Mouse (Mus musculus): ENCODE data around the gene Gm49416. TPM values are rescaled to one million over a fixed set of nuclear protein-coding genes. Genes with fewer than 3 reads are reported as not detected.

Gene Gm49416
- total RNA-seq (2023): 1 to 10 TPM in 1 of 2 experiments, not detected in 1; 6.1 TPM

GRCm38 (mm10) chr19:8888511-8889385, at the start of gene Gm49416, which contains the start of gene 1810009A15Rik:
Gene Gm49416, plus strand, starts transcription at chr19:8888926.
Gene 1810009A15Rik, plus strand, starts transcription at chr19:8888853.

GRCm38 (mm10) chr19:8839103-8839907, 49.4 kb upstream of the Gm49416 start, which contains the start of gene Gng3:
Gene Gng3, minus strand, starts transcription at chr19:8839194.

GRCm38 (mm10) chr19:8850402-8850901, 38.3 kb upstream of the Gm49416 start, which contains the start of gene Lrrn4cl:
Gene Lrrn4cl, plus strand, starts transcription at chr19:8850768.

GRCm38 (mm10) chr19:8871267-8872186, 17.2 kb upstream of the Gm49416 start, which contains the start of gene Ubxn1:
Gene Ubxn1, plus strand, starts transcription at chr19:8871496.

GRCm38 (mm10) chr19:8880311-8881033, 8.3 kb upstream of the Gm49416 start, which contains the start of gene Uqcc3:
Gene Uqcc3, minus strand, starts transcription at chr19:8880923.

GRCm38 (mm10) chr19:8883616-8884015, 5.1 kb upstream of the Gm49416 start, which contains the start of the genes Lbhd1 and Gm49403:
Gene Lbhd1, plus strand, starts transcription at chr19:8883732.
Gene Gm49403, plus strand, starts transcription at chr19:8883930.

GRCm38 (mm10) chr19:8892829-8893766, 4.4 kb downstream of the Gm49416 start, which contains the start of gene Ints5:
Gene Ints5, plus strand, starts transcription at chr19:8893005.

GRCm38 (mm10) chr19:8897865-8898495, 9.3 kb downstream of the Gm49416 start, which contains the start of gene Ganab:
Gene Ganab, plus strand, starts transcription at chr19:8898071.

GRCm38 (mm10) chr19:8920073-8920736, 31.5 kb downstream of the Gm49416 start, which contains the start of gene B3gat3:
Gene B3gat3, plus strand, starts transcription at chr19:8920374.

GRCm38 (mm10) chr19:8929224-8930088, 40.7 kb downstream of the Gm49416 start, which contains the start of the genes Rom1 and Eml3:
Gene Rom1, minus strand, starts transcription at chr19:8929356.
Gene Eml3, plus strand, starts transcription at chr19:8929552.

GRCm38 (mm10) chr19:8941515-8942217, 52.9 kb downstream of the Gm49416 start, which contains the start of gene Mta2:
Gene Mta2, plus strand, starts transcription at chr19:8941875.

Other genes with a start within 250 kb of the Gm49416 start
- not detected for gene Chrm1, start 225.1 kb upstream of the Gm49416 start, total RNA-seq (2023)
- gene Slc3a2, start 165.6 kb upstream of the Gm49416 start, total RNA-seq (2023): 100 to 1,000 TPM; 198 to 224 TPM
- gene Wdr74, start 153.1 kb upstream of the Gm49416 start, total RNA-seq (2023): 10 to 100 TPM; 41.0 to 42.9 TPM
- gene 1700092M07Rik, start 148.2 kb upstream of the Gm49416 start, total RNA-seq (2023): 1 to 10 TPM in 1 of 2 experiments, not detected in 1; 1.8 TPM
- 100 to 1,000 TPM; 158 to 163 TPM for gene Stx5a, start 147.5 kb upstream of the Gm49416 start, total RNA-seq (2023)
- gene Nxf1, start 131.9 kb upstream of the Gm49416 start, total RNA-seq (2023): 100 to 1,000 TPM; 220 to 231 TPM
- gene Tmem223, start 117.9 kb upstream of the Gm49416 start, total RNA-seq (2023): 10 to 100 TPM; 30.2 to 33.8 TPM
- 100 to 1,000 TPM; 114 to 120 TPM for gene Tmem179b, start 114.5 kb upstream of the Gm49416 start, total RNA-seq (2023)
- 10 to 100 TPM; 11.3 to 13.8 TPM for gene Taf6l, start 102.5 kb upstream of the Gm49416 start, total RNA-seq (2023)
- 10 to 100 TPM; 57.5 to 68.0 TPM for gene Polr2g, start 90.3 kb upstream of the Gm49416 start, total RNA-seq (2023)
- 1 to 10 TPM; 2.1 to 3.1 TPM for gene Zbtb3, start 86.4 kb upstream of the Gm49416 start, total RNA-seq (2023)
- gene Ttc9c, start 69.6 kb upstream of the Gm49416 start, total RNA-seq (2023): 10 to 100 TPM; 31.1 to 35.2 TPM
- 100 to 1,000 TPM; 107 to 124 TPM for gene Hnrnpul2, start 68.9 kb upstream of the Gm49416 start, total RNA-seq (2023)
- gene AC129217.1, start 59.2 kb upstream of the Gm49416 start, total RNA-seq (2023): 10 to 100 TPM; 21.6 to 27.8 TPM
- gene Bscl2, start 51.5 kb upstream of the Gm49416 start, total RNA-seq (2023): 100 to 1,000 TPM in 1 of 2 experiments, 10 to 100 TPM in 1; 97.1 to 109 TPM
- gene Gng3, start 49.7 kb upstream of the Gm49416 start, total RNA-seq (2023): not detected
- under 1 TPM; 0.27 to 0.55 TPM for gene Lrrn4cl, start 38.2 kb upstream of the Gm49416 start, total RNA-seq (2023)
- gene Ubxn1, start 17.4 kb upstream of the Gm49416 start, total RNA-seq (2023): 100 to 1,000 TPM; 107 to 138 TPM
- 10 to 100 TPM; 19.3 to 24.4 TPM for gene Uqcc3, start 8.0 kb upstream of the Gm49416 start, total RNA-seq (2023)
- 10 to 100 TPM; 11.6 to 16.5 TPM for gene Lbhd1, start 5.2 kb upstream of the Gm49416 start, total RNA-seq (2023)
- gene Gm49403, start 5.0 kb upstream of the Gm49416 start, total RNA-seq (2023): not detected
- gene 1810009A15Rik, start 73 bp upstream of the Gm49416 start, total RNA-seq (2023): 10 to 100 TPM; 32.3 to 36.4 TPM
- gene Ints5, start 4.1 kb downstream of the Gm49416 start, total RNA-seq (2023): 10 to 100 TPM; 13.1 to 16.0 TPM
- gene Ganab, start 9.1 kb downstream of the Gm49416 start, total RNA-seq (2023): 100 to 1,000 TPM; 114 to 122 TPM
- 10 to 100 TPM; 48.9 to 52.6 TPM for gene B3gat3, start 31.4 kb downstream of the Gm49416 start, total RNA-seq (2023)
- 1 to 10 TPM; 2.6 to 3.1 TPM for gene Rom1, start 40.4 kb downstream of the Gm49416 start, total RNA-seq (2023)
- gene Eml3, start 40.6 kb downstream of the Gm49416 start, total RNA-seq (2023): 10 to 100 TPM; 62.0 to 62.9 TPM
- 100 to 1,000 TPM; 112 to 114 TPM for gene Mta2, start 52.9 kb downstream of the Gm49416 start, total RNA-seq (2023)
- 10 to 100 TPM; 15.6 to 15.7 TPM for gene Tut1, start 64.9 kb downstream of the Gm49416 start, total RNA-seq (2023)
- gene Eef1g, start 78.1 kb downstream of the Gm49416 start, total RNA-seq (2023): 100 to 1,000 TPM; 194 to 241 TPM
- gene Ahnak, start 100.4 kb downstream of the Gm49416 start, total RNA-seq (2023): 1,000 to 10,000 TPM; 1,396 to 1,409 TPM
- gene Scgb1a1, start 199.0 kb downstream of the Gm49416 start, total RNA-seq (2023): not detected
- 10 to 100 TPM; 19.8 to 25.4 TPM for gene Asrgl1, start 246.7 kb downstream of the Gm49416 start, total RNA-seq (2023)